In genomic region chr12:29675594-29676362, GRCm38 (mm10) we compare ENCODE assay signal across 10 mouse cellular contexts.
A peak's percentile ranks its signal among the peaks of the same experiment; 100 is the strongest.
DNase-seq lines count a peak whose midpoint lies in the region; ATAC-seq and TF ChIP-seq lines count a peak whose summit lies in the region.
"Had no signal": no experiment of that assay in that cellular context is flagged by ENCODE, and none has a peak within 500 bp of the region (broad histone marks: within the 10 kb centered on the region; RNA-seq: fewer than 3 reads in every experiment).

No protein-coding gene starts in this region.

- 49% methylated on average over 14 of the region's 14 CpGs for WGBS in forebrain, embryonic 16.5 days
- 49% methylated on average over 14 of the region's 14 CpGs for WGBS in hindbrain, embryonic 13.5 days
- WGBS in midbrain, postnatal 0 days = 48% methylated on average over 14 of the region's 14 CpGs

- H3K9me3 ChIP-seq in forebrain, embryonic 16.5 days (ENCODE audit: control insufficient read depth, low read length) = no peaks in the 10 kb centered on the region
- no peaks in the 10 kb centered on the region for H3K9me3 ChIP-seq in hindbrain, embryonic 13.5 days
- no peaks in the 10 kb centered on the region for H3K9me3 ChIP-seq in midbrain, postnatal 0 days (ENCODE audit: low read length)
- H3K9me3 ChIP-seq: liver, embryonic 15.5 days had no signal

- no peaks in the 10 kb centered on the region for H3K36me3 ChIP-seq in forebrain, embryonic 16.5 days (ENCODE audit: control insufficient read depth, insufficient read depth)
- H3K36me3 ChIP-seq in hindbrain, embryonic 13.5 days = no peaks in the 10 kb centered on the region
- no peaks in the 10 kb centered on the region for H3K36me3 ChIP-seq in midbrain, postnatal 0 days (ENCODE audit: insufficient read depth, low read length)
- H3K36me3 ChIP-seq: G1E; liver, embryonic 15.5 days had no signal

- H3K4me1 ChIP-seq in forebrain, embryonic 16.5 days (replicated peaks; ENCODE audit: control insufficient read depth, insufficient read depth, low read length) = peaks cover 21% of the 10 kb centered on the region
- H3K4me1 ChIP-seq in hindbrain, embryonic 13.5 days (replicated peaks) = peaks cover 22% of the 10 kb centered on the region
- peaks cover 3% of the 10 kb centered on the region; the same call in 1 of the 2 replicates for H3K4me1 ChIP-seq in midbrain, postnatal 0 days (ENCODE audit: insufficient read depth, low read length)
- H3K4me1 ChIP-seq: liver, embryonic 15.5 days had no signal

- no peak overlapping the region for H3K4me3 ChIP-seq in left cerebral cortex, adult 2 months
- no peak overlapping the region for H3K4me3 ChIP-seq in forebrain, embryonic 16.5 days (replicated peaks; ENCODE audit: low read length)
- no peak overlapping the region for H3K4me3 ChIP-seq in hindbrain, embryonic 13.5 days
- no peak overlapping the region for H3K4me3 ChIP-seq in midbrain, postnatal 0 days (ENCODE audit: low read depth, low read length)
- H3K4me3 ChIP-seq: liver, embryonic 15.5 days had no signal

- H3K27me3 ChIP-seq in forebrain, embryonic 16.5 days (replicated peaks; ENCODE audit: control insufficient read depth, insufficient read depth, low read length) = no peaks in the 10 kb centered on the region
- no peaks in the 10 kb centered on the region for H3K27me3 ChIP-seq in hindbrain, embryonic 13.5 days
- H3K27me3 ChIP-seq in midbrain, postnatal 0 days (ENCODE audit: insufficient read depth, low read length) = no peaks in the 10 kb centered on the region
- H3K27me3 ChIP-seq: liver, embryonic 15.5 days had no signal

- H3K4me2 ChIP-seq in forebrain, embryonic 16.5 days (ENCODE audit: low read length) = no peak overlapping the region
- no peak overlapping the region for H3K4me2 ChIP-seq in hindbrain, embryonic 13.5 days
- H3K4me2 ChIP-seq in midbrain, postnatal 0 days (ENCODE audit: low read depth, low read length, poor library complexity, severe bottlenecking) = no peak overlapping the region
- H3K4me2 ChIP-seq: liver, embryonic 15.5 days had no signal

- peak in 1 of 2 experiments; percentile 67 for DNase-seq in left cerebral cortex, adult 2 months (ENCODE audit: extremely low spot score in 1 of 2, low spot score in 2 of 2)
- no peak for DNase-seq in left cerebral cortex, adult 11 months (ENCODE audit: low spot score)
- peak; percentile 70 to 71 for DNase-seq in cerebellum, adult 18-20 months
- peak; percentile 41 to 60 for DNase-seq in layer of hippocampus, postnatal 36 days
- DNase-seq in midbrain, postnatal 0 days (ENCODE audit: low spot score) = peak; percentile 88

- peak overlapping the region; percentile 61 for H3K27ac ChIP-seq in left cerebral cortex, adult 2 months
- no peak overlapping the region for H3K27ac ChIP-seq in forebrain, embryonic 16.5 days (ENCODE audit: low read length)
- H3K27ac ChIP-seq in hindbrain, embryonic 13.5 days = peak overlapping the region; percentile 52
- H3K27ac ChIP-seq in midbrain, postnatal 0 days (ENCODE audit: low read depth, low read length) = peak overlapping the region; percentile 40
- H3K27ac ChIP-seq: liver, embryonic 15.5 days had no signal

- peak; percentile 68 for ATAC-seq in forebrain, embryonic 16.5 days
- ATAC-seq in hindbrain, embryonic 13.5 days (ENCODE audit: low FRiP score) = peak; percentile 32; the same call in 1 of the 2 replicates
- peak; percentile 80 for ATAC-seq in midbrain, postnatal 0 days (ENCODE audit: low FRiP score)
- no peak for ATAC-seq in monocyte, adult 5-6 weeks (replicated peaks; ENCODE audit: insufficient number of reproducible peaks, low FRiP score, low TSS enrichment, poor library complexity, severe bottlenecking)

- TF ChIP-seq CTCF in left cerebral cortex, adult 2 months (IDR thresholded peaks at IDR 0.05) = peak; percentile 75
- peak; percentile 82 for TF ChIP-seq CTCF in midbrain, postnatal 0 days (IDR thresholded peaks at IDR 0.05)

- no peak overlapping the region for H3K9ac ChIP-seq in forebrain, embryonic 16.5 days (replicated peaks; ENCODE audit: low read depth, low read length)
- H3K9ac ChIP-seq in hindbrain, embryonic 13.5 days = no peak overlapping the region
- H3K9ac ChIP-seq in midbrain, postnatal 0 days (replicated peaks; ENCODE audit: low read length, poor library complexity, severe bottlenecking) = 0 out of 2 replicates have a peak overlapping the region, but pooled peaks have one; percentile 8
- H3K9ac ChIP-seq: liver, embryonic 15.5 days had no signal

- intact Hi-C loops in left cerebral cortex, adult 2 months (cut with DNase I) = loop anchor here (1.0 to 2.0 kb wide), 2 partner anchors 162 to 207 kb away; no protein-coding TSS in a partner anchor
